Mouse (Mus musculus): Measurements from ENCODE around the gene Eif2ak2.

The Eif2ak2 gene

GRCm38 (mm10) chr17:78834856-78835835, 47.2 kb downstream of the Eif2ak2 start, which contains the start of the genes Heatr5b and Gpatch11:
Heatr5b (minus strand) TSS chr17:78835364.
Gpatch11 (plus strand) TSS chr17:78835567.
- in situ Hi-C loops (cut with MboI), result no loop called here

- in situ Hi-C loops (cut with MboI), result no loop called here
These were observed 58.0 kb downstream of the Eif2ak2 start for GRCm38 (mm10) chr17:78824346-78824745.

- in situ Hi-C loops (cut with MboI), result no loop called here
These were observed 72.8 kb downstream of the Eif2ak2 start for GRCm38 (mm10) chr17:78809582-78809981.

- in situ Hi-C loops (cut with MboI), result no loop called here
These were observed 73.4 kb downstream of the Eif2ak2 start for GRCm38 (mm10) chr17:78809019-78809418.
